In genomic region chr1:188742971-188743370, GRCm38 (mm10) we compare ENCODE assay signal across 21 mouse cellular contexts.
DNase-seq lines count a peak whose midpoint lies in the region; ATAC-seq and TF ChIP-seq lines count a peak whose summit lies in the region.
"Had no signal": no experiment of that assay in that cellular context is flagged by ENCODE, and none has a peak within 500 bp of the region (broad histone marks: within the 10 kb centered on the region; RNA-seq: fewer than 3 reads in every experiment).

No protein-coding gene starts in this region.

- H3K9me3 ChIP-seq in hindbrain, postnatal 0 days (ENCODE audit: low read length): no peaks in the 10 kb centered on the region
- no peaks in the 10 kb centered on the region for H3K9me3 ChIP-seq in hindbrain, embryonic 16.5 days (ENCODE audit: control insufficient read depth, low read length)
- no peaks in the 10 kb centered on the region for H3K9me3 ChIP-seq in lung, embryonic 14.5 days (ENCODE audit: low read depth, low read length)
- no peaks in the 10 kb centered on the region for H3K9me3 ChIP-seq in midbrain, embryonic 16.5 days (replicated peaks; ENCODE audit: control insufficient read depth, low read length, poor library complexity, severe bottlenecking)
- H3K9me3 ChIP-seq in midbrain, embryonic 13.5 days: no peaks in the 10 kb centered on the region
- H3K9me3 ChIP-seq: hindbrain, embryonic 15.5 days; limb, embryonic 13.5 days; liver, embryonic 12.5 days had no signal

- peak; percentile 11 to 23 for DNase-seq in cerebellum, postnatal 14 days
- no peak for DNase-seq in cerebellum, adult 9-10 months
- peak; percentile 43 for DNase-seq in hindbrain, postnatal 0 days (ENCODE audit: low spot score)
- DNase-seq in lung, embryonic 14.5 days: peak; percentile 69
- DNase-seq in lung, postnatal 25 days (ENCODE audit: low spot score): no peak
- DNase-seq: cerebellum, adult 18-20 months; gastrocnemius, postnatal 36 days; kidney, postnatal 25 days; layer of hippocampus, postnatal 36 days; thymus, adult 2 months; thymus, postnatal 4 days had no signal

- H3K36me3 ChIP-seq in hindbrain, postnatal 0 days (ENCODE audit: insufficient read depth, low read length): no peaks in the 10 kb centered on the region
- no peaks in the 10 kb centered on the region for H3K36me3 ChIP-seq in hindbrain, embryonic 16.5 days (ENCODE audit: control insufficient read depth, insufficient read depth, low read length)
- no peaks in the 10 kb centered on the region for H3K36me3 ChIP-seq in lung, embryonic 14.5 days (ENCODE audit: insufficient read depth)
- no peaks in the 10 kb centered on the region for H3K36me3 ChIP-seq in midbrain, embryonic 16.5 days (ENCODE audit: control insufficient read depth, insufficient read depth, low read length)
- H3K36me3 ChIP-seq in midbrain, embryonic 13.5 days: no peaks in the 10 kb centered on the region
- H3K36me3 ChIP-seq: hindbrain, embryonic 15.5 days; limb, embryonic 13.5 days; liver, embryonic 12.5 days had no signal

- ATAC-seq in hindbrain, postnatal 0 days: no peak
- no peak for ATAC-seq in hindbrain, embryonic 16.5 days
- ATAC-seq in lung, embryonic 14.5 days (ENCODE audit: insufficient read depth): no peak
- ATAC-seq in midbrain, embryonic 16.5 days: no peak
- no peak for ATAC-seq in midbrain, embryonic 13.5 days
- ATAC-seq: CD4-positive, CD25-positive, alpha-beta regulatory T cell, adult 4 months; intestine, embryonic 16.5 days; liver, embryonic 12.5 days had no signal

- no peak overlapping the region for H3K4me2 ChIP-seq in hindbrain, postnatal 0 days (ENCODE audit: low read depth, low read length)
- no peak overlapping the region for H3K4me2 ChIP-seq in hindbrain, embryonic 16.5 days (ENCODE audit: low read length)
- peak overlapping the region; percentile 5; the same call in 1 of the 2 replicates for H3K4me2 ChIP-seq in lung, embryonic 14.5 days
- peak overlapping the region; percentile 19; the same call in 1 of the 2 replicates for H3K4me2 ChIP-seq in midbrain, embryonic 16.5 days (ENCODE audit: low read length)
- no peak overlapping the region for H3K4me2 ChIP-seq in midbrain, embryonic 13.5 days (replicated peaks)
- H3K4me2 ChIP-seq: hindbrain, embryonic 15.5 days; limb, embryonic 13.5 days; liver, embryonic 12.5 days had no signal

- H3K4me1 ChIP-seq in hindbrain, postnatal 0 days (ENCODE audit: insufficient read depth, low read length): no peaks in the 10 kb centered on the region
- H3K4me1 ChIP-seq in hindbrain, embryonic 16.5 days (ENCODE audit: control insufficient read depth, insufficient read depth, low read depth, low read length): no peaks in the 10 kb centered on the region
- H3K4me1 ChIP-seq in lung, embryonic 14.5 days (ENCODE audit: insufficient read depth): no peaks in the 10 kb centered on the region
- peaks cover 5% of the 10 kb centered on the region; the same call in 1 of the 2 replicates for H3K4me1 ChIP-seq in midbrain, embryonic 16.5 days (ENCODE audit: control insufficient read depth, insufficient read depth, low read length)
- 0 out of 2 replicates have a peak, but pooled peaks cover 11% of the 10 kb centered on the region for H3K4me1 ChIP-seq in midbrain, embryonic 13.5 days (replicated peaks)
- H3K4me1 ChIP-seq: hindbrain, embryonic 15.5 days; limb, embryonic 13.5 days; liver, embryonic 12.5 days; megakaryocyte, embryonic 14.5 days had no signal

- H3K27ac ChIP-seq in hindbrain, postnatal 0 days: no peak overlapping the region
- H3K27ac ChIP-seq in hindbrain, embryonic 16.5 days (ENCODE audit: low read depth, low read length): no peak overlapping the region
- H3K27ac ChIP-seq in lung, embryonic 14.5 days (ENCODE audit: low read depth): no peak overlapping the region
- H3K27ac ChIP-seq in midbrain, embryonic 16.5 days (ENCODE audit: low read length): no peak overlapping the region
- H3K27ac ChIP-seq in midbrain, embryonic 13.5 days: no peak overlapping the region
- H3K27ac ChIP-seq: hindbrain, embryonic 15.5 days; limb, embryonic 13.5 days; liver, embryonic 12.5 days; stomach, postnatal 0 days had no signal

- 45% methylated on average over 7 of the region's 7 CpGs for WGBS in hindbrain, postnatal 0 days
- WGBS in hindbrain, embryonic 16.5 days: 45% methylated on average over 7 of the region's 7 CpGs
- 33% methylated on average over 7 of the region's 7 CpGs for WGBS in lung, embryonic 14.5 days
- WGBS in midbrain, embryonic 16.5 days: 39% methylated on average over 7 of the region's 7 CpGs
- 48% methylated on average over 7 of the region's 7 CpGs for WGBS in midbrain, embryonic 13.5 days

- no peak overlapping the region for H3K9ac ChIP-seq in hindbrain, postnatal 0 days (replicated peaks; ENCODE audit: low read length)
- no peak overlapping the region for H3K9ac ChIP-seq in hindbrain, embryonic 16.5 days (ENCODE audit: low read depth, low read length)
- no peak overlapping the region for H3K9ac ChIP-seq in lung, embryonic 14.5 days
- no peak overlapping the region for H3K9ac ChIP-seq in midbrain, embryonic 16.5 days (ENCODE audit: low read depth, low read length)
- H3K9ac ChIP-seq in midbrain, embryonic 13.5 days (replicated peaks): no peak overlapping the region
- H3K9ac ChIP-seq: hindbrain, embryonic 15.5 days; limb, embryonic 13.5 days; liver, embryonic 12.5 days had no signal

- H3K4me3 ChIP-seq in hindbrain, postnatal 0 days (ENCODE audit: low read length): no peak overlapping the region
- no peak overlapping the region for H3K4me3 ChIP-seq in hindbrain, embryonic 16.5 days (ENCODE audit: low read length)
- no peak overlapping the region for H3K4me3 ChIP-seq in lung, embryonic 14.5 days (ENCODE audit: low read depth, low read length)
- H3K4me3 ChIP-seq in midbrain, embryonic 16.5 days (ENCODE audit: low read depth, low read length): no peak overlapping the region
- H3K4me3 ChIP-seq in midbrain, embryonic 13.5 days (replicated peaks): no peak overlapping the region
- H3K4me3 ChIP-seq: hindbrain, embryonic 15.5 days; limb, embryonic 13.5 days; liver, embryonic 12.5 days; megakaryocyte, embryonic 14.5 days had no signal

- TF ChIP-seq CTCF in hindbrain, postnatal 0 days (IDR thresholded peaks at IDR 0.05; ENCODE audit: low read depth): no peak
- no peak for TF ChIP-seq CTCF in lung, embryonic 14.5 days (IDR thresholded peaks at IDR 0.05; ENCODE audit: low read depth)

- H3K27me3 ChIP-seq in hindbrain, postnatal 0 days (ENCODE audit: insufficient read depth, low read length): no peaks in the 10 kb centered on the region
- H3K27me3 ChIP-seq in hindbrain, embryonic 16.5 days (replicated peaks; ENCODE audit: control insufficient read depth, insufficient read depth, low read length): no peaks in the 10 kb centered on the region
- H3K27me3 ChIP-seq in lung, embryonic 14.5 days (ENCODE audit: insufficient read depth, low read length): no peaks in the 10 kb centered on the region
- no peaks in the 10 kb centered on the region for H3K27me3 ChIP-seq in midbrain, embryonic 16.5 days (ENCODE audit: control insufficient read depth, insufficient read depth, low read depth, low read length)
- H3K27me3 ChIP-seq in midbrain, embryonic 13.5 days: no peaks in the 10 kb centered on the region
- H3K27me3 ChIP-seq: hindbrain, embryonic 15.5 days; limb, embryonic 13.5 days; liver, embryonic 12.5 days; megakaryocyte, embryonic 14.5 days had no signal

Comparison
In these comparisons a context has a peak if more than half of its experiments do, and no peak if none do; other contexts are left out.
1. DNase-seq: peak in cerebellum, postnatal 14 days (2 of 2), hindbrain, postnatal 0 days (single experiment) and lung, embryonic 14.5 days (single experiment); none in cerebellum, adult 9-10 months (single experiment) and lung, postnatal 25 days (single experiment).
2. H3K4me2 ChIP-seq: peak in lung, embryonic 14.5 days (single experiment) and midbrain, embryonic 16.5 days (single experiment); none in hindbrain, postnatal 0 days (single experiment), hindbrain, embryonic 16.5 days (single experiment) and midbrain, embryonic 13.5 days (single experiment).